ENCODE assay signal across 9 mouse cellular contexts in the genomic region with DNA sequence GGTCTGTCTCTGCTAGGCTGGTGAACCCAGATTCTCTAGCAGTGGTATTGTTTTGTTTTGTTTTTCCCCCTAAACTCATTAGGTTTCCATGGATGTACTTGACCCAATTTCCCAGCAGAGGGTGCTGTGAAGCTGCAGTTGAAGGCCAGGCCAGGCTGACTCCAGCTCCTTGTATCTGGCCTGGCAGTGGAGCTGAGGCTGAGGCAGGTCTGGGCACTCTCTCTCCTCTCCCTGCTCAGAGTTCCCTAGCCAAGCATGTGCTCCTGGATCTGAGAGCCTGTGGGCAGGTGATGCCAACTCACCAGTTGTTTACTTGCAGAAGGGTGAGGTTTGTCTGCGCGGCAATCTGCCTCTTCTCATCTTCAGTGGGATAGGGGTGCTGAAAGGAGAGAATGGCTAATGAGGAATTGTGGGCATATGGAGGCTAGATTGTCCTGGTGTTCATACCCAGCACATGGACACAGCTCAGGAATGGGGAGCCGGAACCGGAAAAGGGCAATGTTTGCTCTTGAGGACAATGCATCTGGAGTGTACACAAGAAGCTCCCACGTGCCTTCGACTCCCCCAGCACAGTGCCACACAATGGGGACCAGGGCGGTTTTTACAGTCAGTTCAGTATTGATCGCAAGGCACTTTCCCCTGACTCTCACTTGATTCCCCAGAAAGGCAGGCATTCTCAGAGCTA.
DNase-seq lines count a peak whose midpoint lies in the region; ATAC-seq and TF ChIP-seq lines count a peak whose summit lies in the region.
"Had no signal": no experiment of that assay in that cellular context is flagged by ENCODE, and none has a peak within 500 bp of the region (broad histone marks: within the 10 kb centered on the region; RNA-seq: fewer than 3 reads in every experiment).

No protein-coding gene starts in this region.

- WGBS in forebrain, embryonic 14.5 days, result 79% methylated on average over 8 of the region's 8 CpGs
- 79% methylated on average over 8 of the region's 8 CpGs for WGBS in hindbrain, embryonic 13.5 days
- 71% methylated on average over 8 of the region's 8 CpGs for WGBS in midbrain, embryonic 10.5 days
- WGBS in stomach, embryonic 14.5 days, result 68% methylated on average over 8 of the region's 8 CpGs

- peak; percentile 61 for TF ChIP-seq RAD21 in MEL (IDR thresholded peaks at IDR 0.05; ENCODE audit: low read depth, low read length)

- no peaks in the 10 kb centered on the region for H3K79me2 ChIP-seq in MEL (ENCODE audit: control insufficient read depth, insufficient read depth, low read length, poor library complexity)

- H3K4me1 ChIP-seq in MEL (ENCODE audit: control insufficient read depth in 1 of 2, insufficient read depth in 2 of 2, low read length in 2 of 2), result no peaks in the 10 kb centered on the region
- H3K4me1 ChIP-seq in forebrain, embryonic 14.5 days (ENCODE audit: control insufficient read depth, insufficient read depth, low read length), result no peaks in the 10 kb centered on the region
- H3K4me1 ChIP-seq in hindbrain, embryonic 13.5 days (replicated peaks), result no peaks in the 10 kb centered on the region
- H3K4me1 ChIP-seq in midbrain, embryonic 10.5 days, result no peaks in the 10 kb centered on the region
- H3K4me1 ChIP-seq in stomach, embryonic 14.5 days (ENCODE audit: control insufficient read depth, insufficient read depth, low read length), result no peaks in the 10 kb centered on the region

- peak; percentile 82 for ATAC-seq in forebrain, embryonic 14.5 days
- peak; percentile 79 for ATAC-seq in hindbrain, embryonic 13.5 days (ENCODE audit: low FRiP score)
- ATAC-seq in stomach, embryonic 14.5 days (ENCODE audit: insufficient number of reproducible peaks, insufficient read depth, low FRiP score, low read depth), result peak; percentile 61; the same call in 1 of the 2 replicates
- ATAC-seq in megakaryocyte, adult 5-6 weeks (ENCODE audit: poor library complexity, severe bottlenecking), result no peak

- no peaks in the 10 kb centered on the region for H3K36me3 ChIP-seq in MEL (ENCODE audit: control insufficient read depth in 1 of 2, insufficient read depth in 2 of 2, low read length in 2 of 2)
- H3K36me3 ChIP-seq in forebrain, embryonic 14.5 days (ENCODE audit: control insufficient read depth, insufficient read depth, low read length), result peaks cover 9% of the 10 kb centered on the region; the same call in 1 of the 2 replicates
- peaks cover 37% of the 10 kb centered on the region for H3K36me3 ChIP-seq in hindbrain, embryonic 13.5 days
- peaks cover 70% of the 10 kb centered on the region for H3K36me3 ChIP-seq in midbrain, embryonic 10.5 days
- no peaks in the 10 kb centered on the region; the same call in 1 of the 2 replicates for H3K36me3 ChIP-seq in stomach, embryonic 14.5 days (ENCODE audit: control insufficient read depth, insufficient read depth, low read length)

- no peak overlapping the region for H3K27ac ChIP-seq in MEL (ENCODE audit: control insufficient read depth, low read depth, low read length)
- no peak overlapping the region for H3K27ac ChIP-seq in forebrain, embryonic 14.5 days (ENCODE audit: low read depth, low read length)
- H3K27ac ChIP-seq in hindbrain, embryonic 13.5 days, result peak overlapping the region; percentile 35; the same call in 1 of the 2 replicates
- H3K27ac ChIP-seq in midbrain, embryonic 10.5 days (replicated peaks), result no peak overlapping the region
- H3K27ac ChIP-seq in stomach, embryonic 14.5 days (ENCODE audit: low read length), result no peak overlapping the region

- H3K27me3 ChIP-seq in MEL (ENCODE audit: control insufficient read depth in 1 of 2, insufficient read depth in 2 of 2, low read length in 2 of 2), result peaks cover 0 to 6% of the 10 kb centered on the region in 2 experiments; a peak in 3 of 4 replicates
- no peaks in the 10 kb centered on the region for H3K27me3 ChIP-seq in forebrain, embryonic 14.5 days (replicated peaks; ENCODE audit: control insufficient read depth, insufficient read depth, low read length)
- no peaks in the 10 kb centered on the region for H3K27me3 ChIP-seq in hindbrain, embryonic 13.5 days
- H3K27me3 ChIP-seq in midbrain, embryonic 10.5 days (ENCODE audit: low read depth, poor library complexity, severe bottlenecking), result no peaks in the 10 kb centered on the region
- H3K27me3 ChIP-seq in stomach, embryonic 14.5 days (ENCODE audit: control insufficient read depth, insufficient read depth, low read length), result no peaks in the 10 kb centered on the region

- no peak overlapping the region for H3K9ac ChIP-seq in MEL (ENCODE audit: control insufficient read depth, low read depth, low read length, poor library complexity, severe bottlenecking)
- H3K9ac ChIP-seq in forebrain, embryonic 14.5 days (ENCODE audit: low read length), result no peak overlapping the region
- no peak overlapping the region for H3K9ac ChIP-seq in hindbrain, embryonic 13.5 days
- no peak overlapping the region for H3K9ac ChIP-seq in stomach, embryonic 14.5 days (replicated peaks; ENCODE audit: low read depth, low read length)

- TF ChIP-seq POLR2A in MEL (IDR thresholded peaks at IDR 0.05; ENCODE audit: control insufficient read depth in 1 of 2, insufficient read depth in 1 of 2, low read depth in 1 of 2, low read length in 2 of 2, poor library complexity in 1 of 2), result no peak

- no peak overlapping the region for H3K4me2 ChIP-seq in forebrain, embryonic 14.5 days (ENCODE audit: low read length)
- no peak overlapping the region for H3K4me2 ChIP-seq in hindbrain, embryonic 13.5 days
- H3K4me2 ChIP-seq in stomach, embryonic 14.5 days (replicated peaks; ENCODE audit: low read depth, low read length), result no peak overlapping the region

- H3K9me3 ChIP-seq in MEL (replicated peaks; ENCODE audit: insufficient read depth, low read length), result no peaks in the 10 kb centered on the region
- H3K9me3 ChIP-seq in forebrain, embryonic 14.5 days (replicated peaks; ENCODE audit: control insufficient read depth, low read length), result no peaks in the 10 kb centered on the region
- no peaks in the 10 kb centered on the region for H3K9me3 ChIP-seq in hindbrain, embryonic 13.5 days
- no peaks in the 10 kb centered on the region for H3K9me3 ChIP-seq in midbrain, embryonic 10.5 days (replicated peaks)
- H3K9me3 ChIP-seq in stomach, embryonic 14.5 days (ENCODE audit: control insufficient read depth, low read depth, low read length), result no peaks in the 10 kb centered on the region

- no peak for TF ChIP-seq EP300 in MEL (IDR thresholded peaks at IDR 0.05; ENCODE audit: low read depth in 1 of 2, low read length in 2 of 2)

- peak; percentile 45 to 66 (median 66) for TF ChIP-seq CTCF in MEL (IDR thresholded peaks at IDR 0.05 in 2 of 3, conservative IDR thresholded peaks at IDR 0.05 in 1 of 3; ENCODE audit: control insufficient read depth in 1 of 3, insufficient read depth in 1 of 3, low read depth in 2 of 3, low read length in 3 of 3, poor library complexity in 1 of 3, severe bottlenecking in 1 of 3)

- peak; percentile 40 for DNase-seq in MEL (ENCODE audit: low read depth, low spot score)
- peak; percentile 42 for DNase-seq in brain, embryonic 18.5 days (ENCODE audit: low read depth, low spot score)
- DNase-seq in forebrain, embryonic 14.5 days (ENCODE audit: low spot score), result peak; percentile 82
- DNase-seq in layer of hippocampus, postnatal 25 days (ENCODE audit: extremely low spot score in 1 of 2, low spot score in 1 of 2), result peak; percentile 60 to 76
- DNase-seq in midbrain, embryonic 10.5 days (ENCODE audit: low spot score), result peak; percentile 60

- H3K4me3 ChIP-seq in MEL (ENCODE audit: control insufficient read depth in 1 of 2, insufficient read depth in 1 of 2, low read depth in 2 of 2, low read length in 2 of 2), result no peak overlapping the region
- no peak overlapping the region for H3K4me3 ChIP-seq in forebrain, embryonic 14.5 days (ENCODE audit: low read depth, low read length)
- H3K4me3 ChIP-seq in hindbrain, embryonic 13.5 days, result no peak overlapping the region
- H3K4me3 ChIP-seq in midbrain, embryonic 10.5 days, result no peak overlapping the region
- H3K4me3 ChIP-seq in stomach, embryonic 14.5 days (ENCODE audit: low read depth, low read length), result no peak overlapping the region
- H3K4me3 ChIP-seq: erythroblast, embryonic 14.5 days had no signal

TF ChIP-seq in MEL, 35 proteins besides CTCF, POLR2A, EP300 and RAD21:
- peak; percentile 58 for TF ChIP-seq SMC3 (IDR thresholded peaks at IDR 0.05; ENCODE audit: low read depth, low read length)
- no peak for TF ChIP-seq ZKSCAN1 (IDR thresholded peaks at IDR 0.05; ENCODE audit: low read depth, low read length)
- TF ChIP-seq KAT2A (conservative IDR thresholded peaks at IDR 0.05; ENCODE audit: low read depth, low read length), result no peak
- TF ChIP-seq ZNF384 (IDR thresholded peaks at IDR 0.05; ENCODE audit: low read depth, low read length), result no peak
